Mouse (Mus musculus) MEL (cell line): Measurements from ENCODE around the gene Cachd1. TPM values are rescaled to one million over a fixed set of nuclear protein-coding genes. Genes with fewer than 3 reads are reported as not detected.

Experiments
- DNase-seq: peaks from one replicate; pipeline ENCODE4 v3.0.0; 2011; ENCODE audit warnings: low read depth, low spot score
- H3K27ac ChIP-seq: 2 replicates; pipeline ENCODE4 v1.5.1; 2012; ENCODE audit warnings: low read depth, mild to moderate bottlenecking, control low read depth, low read length, moderate library complexity; ENCODE audit not compliant: control insufficient read depth
- H3K27me3 ChIP-seq, 2 experiments: fragments of 150-350 bp in 1 of 2; sonication (generic) in 1 of 2; 2 replicates each; pipeline ENCODE4 v1.6.1; 2012; ENCODE audit warnings: low read length in 2 of 2, mild to moderate bottlenecking in 2 of 2, improper control_type of control experiment in 1 of 2, moderate library complexity in 1 of 2; ENCODE audit not compliant: insufficient read depth in 2 of 2, control insufficient read depth in 1 of 2
- H3K36me3 ChIP-seq, 2 experiments: 2 replicates each; pipeline ENCODE4 v1.6.1; 2012 to 2014; ENCODE audit warnings: low read length in 2 of 2, improper control_type of control experiment in 1 of 2, inconsistent platforms in 1 of 2, mild to moderate bottlenecking in 1 of 2; ENCODE audit not compliant: insufficient read depth in 2 of 2, control insufficient read depth in 1 of 2
- H3K4me1 ChIP-seq, 2 experiments: fragments of 150-350 bp in 1 of 2; sonication (generic) in 1 of 2; 2 replicates each; pipeline ENCODE4 v1.6.1; 2012; ENCODE audit warnings: low read length in 2 of 2, improper control_type of control experiment in 1 of 2, mild to moderate bottlenecking in 1 of 2; ENCODE audit not compliant: insufficient read depth in 2 of 2, control insufficient read depth in 1 of 2
- H3K4me3 ChIP-seq, 2 experiments: fragments of 150-350 bp in 1 of 2; sonication (generic) in 1 of 2; 2 replicates each; pipeline ENCODE4 v1.5.1; 2012; ENCODE audit warnings: low read depth in 2 of 2, low read length in 2 of 2, mild to moderate bottlenecking in 2 of 2, moderate library complexity in 2 of 2, control low read depth in 1 of 2, improper control_type of control experiment in 1 of 2; ENCODE audit not compliant: control insufficient read depth in 1 of 2, insufficient read depth in 1 of 2
- H3K79me2 ChIP-seq: 2 replicates; pipeline ENCODE4 v1.6.1; 2012; ENCODE audit warnings: mild to moderate bottlenecking, low read length, moderate library complexity; ENCODE audit not compliant: control insufficient read depth, poor library complexity, insufficient read depth
- H3K9ac ChIP-seq: 2 replicates; pipeline ENCODE4 v1.6.1; 2012; ENCODE audit warnings: low read depth, mild to moderate bottlenecking, control low read depth, low read length, moderate library complexity; ENCODE audit not compliant: control insufficient read depth, poor library complexity, severe bottlenecking
- H3K9me3 ChIP-seq: fragments of 150-350 bp; sonication (generic); replicated peaks from 2 replicates; pipeline ENCODE4 v1.6.1; 2012; ENCODE audit warnings: mild to moderate bottlenecking, low read length, improper control_type of control experiment, moderate library complexity; ENCODE audit not compliant: insufficient read depth
- BHLHE40 ChIP-seq: IDR thresholded peaks from 2 replicates; pipeline ENCODE4 v1.6.1; 2012; ENCODE audit warnings: low read depth, mild to moderate bottlenecking, inconsistent platforms, low read length, improper control_type of control experiment, borderline replicate concordance
- CTCF ChIP-seq, 3 experiments: IDR thresholded peaks in 2 of 3; conservative IDR thresholded peaks in 1 of 3; 2 replicates each; pipeline ENCODE4 v1.5.1; 2011 to 2012; ENCODE audit warnings: low read length in 3 of 3, low read depth in 2 of 3, mild to moderate bottlenecking in 2 of 3, improper control_type of control experiment in 1 of 3, inconsistent platforms in 1 of 3, mixed read lengths in 1 of 3, moderate library complexity in 1 of 3; ENCODE audit not compliant: control insufficient read depth in 1 of 3, insufficient read depth in 1 of 3, poor library complexity in 1 of 3, severe bottlenecking in 1 of 3
- ELF1 ChIP-seq: IDR thresholded peaks from 2 replicates; pipeline ENCODE4 v1.6.1; 2014; ENCODE audit warnings: low read depth, mild to moderate bottlenecking, inconsistent platforms, low read length, improper control_type of control experiment, moderate library complexity
- EP300 ChIP-seq, 2 experiments: IDR thresholded peaks; 2 replicates each; pipeline ENCODE4 v1.6.1; 2011; ENCODE audit warnings: improper control_type of control experiment in 2 of 2, low read length in 2 of 2, low read depth in 1 of 2, mild to moderate bottlenecking in 1 of 2
- ETS1 ChIP-seq: IDR thresholded peaks from 2 replicates; pipeline ENCODE4 v1.6.1; 2012; ENCODE audit warnings: low read depth, mild to moderate bottlenecking, inconsistent platforms, low read length, improper control_type of control experiment, moderate library complexity
- GATA1 ChIP-seq: IDR thresholded peaks from 2 replicates; pipeline ENCODE4 v1.6.1; 2011; ENCODE audit warnings: low read depth, low read length, improper control_type of control experiment
- HCFC1 ChIP-seq: IDR thresholded peaks from 2 replicates; pipeline ENCODE4 v1.6.1; 2012; ENCODE audit warnings: low read depth, mild to moderate bottlenecking, inconsistent platforms, low read length, improper control_type of control experiment, moderate library complexity
- JUND ChIP-seq: IDR thresholded peaks from 2 replicates; pipeline ENCODE4 v1.6.1; 2011; ENCODE audit warnings: low read depth, mild to moderate bottlenecking, improper control_type of control experiment, low read length
- MAFK ChIP-seq: IDR thresholded peaks from 2 replicates; pipeline ENCODE4 v1.6.1; 2011; ENCODE audit warnings: low read depth, mild to moderate bottlenecking, low read length, improper control_type of control experiment, borderline replicate concordance
- MAX ChIP-seq: IDR thresholded peaks from 2 replicates; pipeline ENCODE4 v1.6.1; 2011; ENCODE audit warnings: low read length, improper control_type of control experiment
- MAZ ChIP-seq: IDR thresholded peaks from 2 replicates; pipeline ENCODE4 v1.6.1; 2012; ENCODE audit warnings: low read depth, mild to moderate bottlenecking, inconsistent platforms, low read length, improper control_type of control experiment
- MYC ChIP-seq: IDR thresholded peaks from 2 replicates; pipeline ENCODE4 v1.6.1; 2011; ENCODE audit warnings: low read depth, mild to moderate bottlenecking, low read length, improper control_type of control experiment, moderate library complexity
- POLR2A ChIP-seq, 2 experiments: IDR thresholded peaks; 2 replicates each; pipeline ENCODE4 v1.6.1; 2011 to 2012; ENCODE audit warnings: low read length in 2 of 2, mild to moderate bottlenecking in 2 of 2, control low read depth in 1 of 2, improper control_type of control experiment in 1 of 2, low read depth in 1 of 2, moderate library complexity in 1 of 2; ENCODE audit not compliant: control insufficient read depth in 1 of 2, insufficient read depth in 1 of 2, poor library complexity in 1 of 2
- RAD21 ChIP-seq: IDR thresholded peaks from 2 replicates; pipeline ENCODE4 v1.6.1; 2011; ENCODE audit warnings: mild to moderate bottlenecking, low read depth, low read length, improper control_type of control experiment
- RCOR1 ChIP-seq: IDR thresholded peaks from 2 replicates; pipeline ENCODE4 v1.6.1; 2012; ENCODE audit warnings: low read depth, mild to moderate bottlenecking, inconsistent platforms, low read length, improper control_type of control experiment
- SMC3 ChIP-seq: IDR thresholded peaks from 2 replicates; pipeline ENCODE4 v1.6.1; 2011; ENCODE audit warnings: low read depth, low read length, improper control_type of control experiment
- TAL1 ChIP-seq: IDR thresholded peaks from 2 replicates; pipeline ENCODE4 v1.6.1; 2012; ENCODE audit warnings: mild to moderate bottlenecking, inconsistent platforms, low read length, moderate library complexity, mixed read lengths
- UBTF ChIP-seq: IDR thresholded peaks from 2 replicates; pipeline ENCODE4 v1.6.1; 2012; ENCODE audit warnings: low read depth, mild to moderate bottlenecking, inconsistent platforms, low read length, improper control_type of control experiment, moderate library complexity, borderline replicate concordance; ENCODE audit not compliant: insufficient read depth
- ZNF384 ChIP-seq: IDR thresholded peaks from 2 replicates; pipeline ENCODE4 v1.6.1; 2012; ENCODE audit warnings: low read depth, mild to moderate bottlenecking, inconsistent platforms, low read length, improper control_type of control experiment
- polyA plus RNA-seq, 2 experiments: library from polyadenylated mRNA; stranded (reverse) in 1 of 2; unstranded in 1 of 2; fragments of >175 nt in 1 of 2; fragments of >200 nt in 1 of 2; gene quantifications; 2 replicates each; pipeline versions ENCODE4 v1.2.1 to v1.2.4; 2012; ENCODE audit warnings: low replicate concordance in 2 of 2, low read depth in 1 of 2; ENCODE audit not compliant: insufficient read length in 2 of 2, insufficient read depth in 1 of 2, missing spikeins in 1 of 2
- total RNA-seq: library from RNA; depleted of rRNA; stranded (reverse); fragments of 300-350 nt; gene quantifications from 2 replicates; pipeline ENCODE4 v1.2.3, GENCODE M21; 2012

The Cachd1 gene
- total and polyA plus RNA-seq, 3 experiments = 4.0 to 15.8 TPM; not detected in 1

GRCm38 (mm10) chr4:101026566-101026965, 250.1 kb downstream of the Cachd1 start:
- H3K9me3 ChIP-seq = no peaks in the 10 kb centered on the region
- no peak for DNase-seq
- no peaks in the 10 kb centered on the region; a peak in 1 of 4 replicates for H3K27me3 ChIP-seq
- H3K4me3 ChIP-seq = no peak overlapping the region
- no peaks in the 10 kb centered on the region for H3K36me3 ChIP-seq
- no peak overlapping the region for H3K27ac ChIP-seq
- TF ChIP-seq SMC3 = no peak
- TF ChIP-seq JUND = no peak
- TF ChIP-seq HCFC1 = no peak
- TF ChIP-seq UBTF = no peak
- TF ChIP-seq RAD21 = no peak
- TF ChIP-seq MAZ = no peak
- no peak for TF ChIP-seq EP300 (IDR thresholded peaks at IDR 0.05; ENCODE audit: low read depth in 1 of 2, low read length in 2 of 2)
- no peak for TF ChIP-seq ELF1
- TF ChIP-seq RCOR1 = no peak
- no peak for TF ChIP-seq TAL1
- TF ChIP-seq MYC = no peak
- TF ChIP-seq, all 39 proteins: peak for 0
- no peaks in the 10 kb centered on the region for H3K4me1 ChIP-seq
- H3K79me2 ChIP-seq = no peaks in the 10 kb centered on the region
- H3K9ac ChIP-seq = no peak overlapping the region

- TF ChIP-seq ETS1 (no peak), SMC3 (no peak), POLR2A (IDR thresholded peaks at IDR 0.05; ENCODE audit: control insufficient read depth in 1 of 2, insufficient read depth in 1 of 2, low read depth in 1 of 2, low read length in 2 of 2, poor library complexity in 1 of 2) (no peak), MAZ (no peak), BHLHE40 (no peak)
- no peak for DNase-seq
- no peak overlapping the region for H3K4me3 ChIP-seq
Observed at GRCm38 (mm10) chr4:101026995-101027394, 250.5 kb downstream of the Cachd1 start.

GRCm38 (mm10) chr4:101027852-101028411, 251.5 kb downstream of the Cachd1 start:
- DNase-seq = no peak
- Histone ChIP-seq H3K4me1 (no peaks in the 10 kb centered on the region), H3K27me3 (no peaks in the 10 kb centered on the region; a peak in 1 of 4 replicates), H3K4me3 (no peak overlapping the region), H3K9me3 (no peaks in the 10 kb centered on the region), H3K79me2 (no peaks in the 10 kb centered on the region), H3K27ac (no peak overlapping the region), H3K36me3 (no peaks in the 10 kb centered on the region), H3K9ac (no peak overlapping the region)
- no peak for TF ChIP-seq GATA1
- no peak for TF ChIP-seq MAX
- no peak for TF ChIP-seq POLR2A (IDR thresholded peaks at IDR 0.05; ENCODE audit: control insufficient read depth in 1 of 2, insufficient read depth in 1 of 2, low read depth in 1 of 2, low read length in 2 of 2, poor library complexity in 1 of 2)
- TF ChIP-seq CTCF (IDR thresholded peaks at IDR 0.05 in 2 of 3, conservative IDR thresholded peaks at IDR 0.05 in 1 of 3; ENCODE audit: control insufficient read depth in 1 of 3, insufficient read depth in 1 of 3, low read depth in 2 of 3, low read length in 3 of 3, poor library complexity in 1 of 3, severe bottlenecking in 1 of 3) = no peak
- no peak for TF ChIP-seq MAFK
- no peak for TF ChIP-seq ZNF384
- no peak for TF ChIP-seq UBTF

More at GRCm38 (mm10) chr4:101026995-101027394, 250.5 kb downstream of the Cachd1 start:
- Histone ChIP-seq H3K9ac (no peak overlapping the region), H3K36me3 (no peaks in the 10 kb centered on the region), H3K4me1 (no peaks in the 10 kb centered on the region), H3K79me2 (no peaks in the 10 kb centered on the region), H3K27ac (no peak overlapping the region), H3K27me3 (no peaks in the 10 kb centered on the region; a peak in 1 of 4 replicates), H3K9me3 (no peaks in the 10 kb centered on the region)
